Mouse (Mus musculus): ENCODE data around the gene Fbxl8. TPM values are rescaled to one million over a fixed set of nuclear protein-coding genes. Genes with fewer than 3 reads are reported as not detected.
"Not testable (repeated sequence)": the region's sequence is repeated elsewhere in the genome, so short reads cannot be mapped to it uniquely, and the experiment has no call there.

The Fbxl8 gene
- 1 to 10 TPM; 3.3 to 3.6 TPM for total RNA-seq (2021)
- long read RNA-seq, experiment 1, partial matches to known transcripts = 0 of 6 reads
- long read RNA-seq, experiment 1, other reads (novel, unspliced or antisense) = 3 of 6 reads
- long read RNA-seq, experiment 2, partial matches to known transcripts = 0 of 2 reads
- long read RNA-seq, experiment 2, other reads (novel, unspliced or antisense) = 1 of 2 reads

- DNase-seq = peak; percentile 90 to 92
Measured at GRCm38 (mm10) chr8:105264024-105264982, at the start of gene Fbxl8, which contains the start of gene Tradd. Gene Fbxl8 (plus strand): TSS chr8:105264648. Gene Tradd (minus strand): TSS chr8:105264609.

GRCm38 (mm10) chr8:105217926-105218522 is 46.4 kb upstream of the Fbxl8 start:
- no peak for DNase-seq

- DNase-seq = peak in 1 of 2 experiments; percentile 37
Measured at GRCm38 (mm10) chr8:105223850-105224249, 40.6 kb upstream of the Fbxl8 start.

DNA sequence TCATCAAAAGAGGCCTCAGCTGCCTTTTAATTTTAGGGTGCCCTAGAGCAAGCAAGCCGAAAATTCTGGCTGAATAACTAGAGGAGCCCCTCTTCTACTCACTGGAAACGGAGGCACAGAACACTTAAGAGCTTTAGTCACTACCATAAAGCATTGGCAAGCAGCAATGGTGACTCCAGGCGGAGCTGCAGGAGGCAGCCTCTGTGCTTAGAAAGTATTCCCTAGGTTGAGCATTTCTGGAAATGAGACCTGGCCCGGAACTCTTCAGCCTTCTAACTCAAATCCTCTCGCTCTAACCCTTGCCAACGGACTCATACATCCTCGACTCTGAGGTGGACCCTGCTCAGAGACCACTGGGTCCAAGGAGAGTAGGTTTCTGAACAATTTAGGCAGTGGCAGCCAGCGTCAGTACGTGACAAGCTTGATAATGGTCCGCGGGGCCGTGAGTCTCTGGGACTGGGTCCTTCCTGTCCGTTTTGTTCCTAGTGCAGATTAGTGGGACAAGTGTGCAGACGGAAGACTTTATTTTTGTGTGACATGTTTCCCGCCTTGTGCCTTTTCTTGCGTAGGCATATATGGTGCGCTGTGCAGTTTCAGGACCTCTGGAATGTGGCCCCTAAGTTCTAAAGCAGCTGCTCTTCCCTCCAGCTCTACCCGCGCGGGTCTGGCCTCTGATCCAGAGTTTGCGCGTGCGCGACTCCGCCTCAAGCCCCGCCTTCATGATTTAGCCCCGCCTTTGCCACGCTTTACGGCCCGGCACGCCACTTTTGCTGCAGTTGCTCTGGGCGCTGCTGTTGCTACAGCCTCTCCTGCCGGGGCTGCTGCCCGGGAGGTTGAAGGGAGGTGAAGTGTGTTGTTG is 39.8 kb upstream of the Fbxl8 start, which contains the start of gene D230025D16Rik:
Gene D230025D16Rik, plus strand, starts transcription at position 733 of the 859 bp plus-strand sequence.
- peak; percentile 96 to 97 for DNase-seq

DNA sequence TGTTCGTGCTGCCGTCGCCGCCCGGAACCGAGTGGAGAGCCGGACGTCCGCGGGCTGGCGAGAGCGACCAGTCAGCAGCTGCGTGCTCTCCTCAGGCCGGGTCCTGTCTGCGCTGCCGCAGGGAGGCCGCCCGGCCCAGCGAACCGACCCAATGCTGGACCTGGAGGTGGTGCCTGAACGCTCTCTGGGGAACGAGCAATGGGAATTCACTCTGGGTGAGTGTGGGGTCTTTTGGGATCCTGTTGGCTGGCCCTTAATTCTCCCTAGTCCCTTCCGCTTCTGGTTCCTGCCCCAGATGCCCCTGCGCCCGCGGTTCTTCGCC is 39.2 kb upstream of the Fbxl8 start:
- no peak for DNase-seq

DNA sequence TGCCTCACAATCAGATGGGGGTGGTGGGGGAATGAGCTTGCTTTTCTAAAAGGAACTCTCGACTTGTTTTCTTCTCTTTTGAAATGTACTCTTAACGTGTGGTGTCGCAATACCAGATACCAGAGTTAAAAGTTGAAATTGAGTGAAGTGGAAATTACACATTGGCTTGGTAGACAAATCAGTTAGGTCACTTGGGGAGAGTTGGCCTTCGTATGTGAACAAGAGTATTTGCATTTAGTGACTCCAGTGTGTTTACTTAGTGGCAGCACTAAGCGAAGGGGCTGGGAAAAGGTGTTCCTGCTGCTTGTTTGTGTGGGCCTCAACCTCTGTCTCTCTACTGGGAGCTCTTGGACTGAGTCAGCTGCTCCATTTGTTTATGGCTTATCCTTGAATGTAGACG is 38.5 kb upstream of the Fbxl8 start:
- no peak for DNase-seq

DNA sequence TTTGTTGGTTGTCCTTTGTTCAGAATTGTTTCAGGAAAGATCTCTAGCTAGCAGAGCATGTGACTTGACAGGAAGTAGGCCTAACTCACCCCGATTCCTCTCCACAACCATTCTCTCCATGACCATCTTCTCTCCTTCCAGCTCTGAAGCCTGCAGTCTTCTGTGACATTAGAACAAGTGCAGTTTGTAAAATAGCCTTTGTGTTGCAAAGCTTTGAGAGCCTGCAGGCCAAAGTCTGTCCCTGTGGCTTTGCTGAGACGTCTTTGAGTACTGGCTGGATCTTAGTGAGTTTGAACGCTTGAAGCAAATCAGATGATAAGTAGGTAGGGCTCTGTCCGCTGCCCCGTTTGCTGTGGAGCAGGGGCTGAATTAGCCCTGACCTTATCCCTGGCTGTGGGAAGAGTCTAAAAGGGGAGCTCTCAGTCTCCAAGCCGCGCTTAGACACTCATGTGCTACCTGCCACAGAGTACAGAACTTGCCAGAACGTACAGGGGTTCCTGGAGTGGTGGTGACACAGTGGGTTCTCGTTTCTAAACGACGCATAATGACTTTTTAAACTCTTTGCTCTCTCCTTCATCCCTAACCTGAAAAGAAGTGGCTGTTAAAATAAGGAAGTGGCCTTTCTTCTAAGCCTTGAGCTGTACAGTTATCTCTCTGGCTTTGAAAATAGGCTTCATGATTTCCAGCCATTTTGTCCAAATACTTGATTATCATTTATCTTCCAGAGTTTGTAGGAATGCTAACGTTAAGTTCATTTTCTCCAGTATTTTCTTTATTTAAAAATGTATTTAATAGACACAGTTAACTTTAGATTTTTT is 32.7 kb upstream of the Fbxl8 start:
- no peak for DNase-seq

DNA sequence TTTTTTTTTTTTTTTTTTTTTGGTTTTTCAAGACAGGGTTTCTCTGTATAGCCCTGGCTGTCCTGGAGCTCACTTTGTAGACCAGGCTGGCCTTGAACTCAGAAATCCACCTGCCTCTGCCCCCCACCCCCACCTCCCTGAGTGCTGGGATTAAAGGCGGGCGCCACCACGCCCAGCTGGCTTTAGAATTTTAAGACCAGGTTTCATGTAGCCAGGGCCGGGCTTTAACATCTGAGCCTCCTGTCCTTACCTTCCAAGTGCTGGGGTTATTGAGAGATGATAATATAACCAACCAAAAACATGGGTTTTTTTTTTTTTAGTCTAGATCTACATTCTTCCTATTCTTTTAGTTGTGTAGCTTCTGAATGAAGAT is 32.1 kb upstream of the Fbxl8 start:
- DNase-seq = not testable (repeated sequence)

GRCm38 (mm10) chr8:105233126-105233935 is 31.1 kb upstream of the Fbxl8 start:
- DNase-seq = no peak

- no peak for DNase-seq
Measured at GRCm38 (mm10) chr8:105235206-105235605, 29.2 kb upstream of the Fbxl8 start.

- DNase-seq = no peak
Measured at GRCm38 (mm10) chr8:105237442-105238142, 26.9 kb upstream of the Fbxl8 start.

DNA sequence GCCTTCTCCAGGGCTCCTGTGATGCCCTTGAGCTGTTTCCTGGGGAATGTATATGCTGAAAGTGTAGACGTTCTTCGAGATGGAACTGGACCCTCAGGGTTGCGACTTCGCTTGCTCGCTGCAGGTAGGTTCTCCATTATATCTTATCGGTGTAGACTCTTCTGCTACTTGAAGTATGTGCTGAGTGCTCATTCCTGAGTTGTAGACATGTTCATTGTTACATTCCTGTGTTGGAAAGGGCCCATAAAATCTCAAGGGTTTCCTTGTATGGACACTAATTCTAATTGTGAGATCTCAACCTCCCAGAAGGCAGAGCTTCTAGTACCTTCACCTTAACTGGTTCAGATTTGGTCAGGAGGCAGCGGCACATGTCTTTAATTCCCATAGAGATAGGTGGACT is 23.4 kb upstream of the Fbxl8 start:
- no peak for DNase-seq

- no peak for DNase-seq
Measured at GRCm38 (mm10) chr8:105251954-105252353, 12.5 kb upstream of the Fbxl8 start.

- no peak for DNase-seq
Measured at GRCm38 (mm10) chr8:105252680-105253537, 11.5 kb upstream of the Fbxl8 start.

DNA sequence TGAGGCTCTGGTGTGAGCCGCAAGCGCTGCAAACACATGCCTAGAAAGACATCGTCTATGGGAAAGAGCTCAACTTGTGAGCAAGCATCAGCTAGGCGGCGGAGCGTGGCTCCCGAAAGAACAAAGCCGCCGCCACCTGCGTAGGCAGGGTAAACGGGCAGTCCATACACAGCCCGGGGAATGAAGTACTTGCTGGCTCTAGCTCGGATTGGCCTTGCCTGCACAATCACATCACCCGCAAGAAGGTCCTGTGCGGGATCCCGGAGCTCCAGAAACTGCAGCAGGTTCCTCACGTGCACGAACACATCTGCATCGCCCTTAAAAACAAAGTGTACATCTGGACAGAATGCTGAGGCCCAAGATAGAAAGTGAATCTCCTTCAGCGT is 10.7 kb upstream of the Fbxl8 start:
- peak in 1 of 2 experiments; percentile 7 for DNase-seq

GRCm38 (mm10) chr8:105254152-105254965 is 10.1 kb upstream of the Fbxl8 start:
- DNase-seq = peak; percentile 91 to 95

GRCm38 (mm10) chr8:105254966-105255350 is 9.5 kb upstream of the Fbxl8 start, which contains the start of gene B3gnt9:
Gene B3gnt9 (minus strand): TSS chr8:105255153.
- peak; percentile 39 to 51 for DNase-seq
